Mouse (Mus musculus) forebrain, embryonic 11.5 days (tissue): ENCODE results near the gene Shank2. TPM values are rescaled to one million over a fixed set of nuclear protein-coding genes. Genes with fewer than 3 reads are reported as not detected.

Experiments used
- ATAC-seq: fragments of 200-750 bp; cut with Nextera tagmentation; replicated peaks from 2 replicates; pipeline ENCODE4 v1.8.0; 2017; ENCODE audit warnings: moderate TSS enrichment; ENCODE audit not compliant: low FRiP score
- DNase-seq: peaks from one replicate; pipeline ENCODE4 v3.0.0-alpha.2; 2017; ENCODE audit warnings: low spot score
- H3K27ac ChIP-seq: fragments of 300-500 bp; sonication (generic); 2 replicates; pipeline ENCODE4 v1.5.1; 2014; ENCODE audit warnings: low read depth, low read length
- H3K27me3 ChIP-seq: fragments of 300-500 bp; sonication (generic); 2 replicates; pipeline ENCODE4 v1.6.1; 2014; ENCODE audit warnings: mild to moderate bottlenecking, low read length, mixed read lengths; ENCODE audit not compliant: control insufficient read depth, insufficient read depth
- H3K36me3 ChIP-seq: fragments of 300-500 bp; sonication (generic); 2 replicates; pipeline ENCODE4 v1.6.1; 2014; ENCODE audit warnings: mild to moderate bottlenecking, low read length, moderate library complexity, mixed read lengths; ENCODE audit not compliant: control insufficient read depth, insufficient read depth
- H3K4me1 ChIP-seq: fragments of 300-500 bp; sonication (generic); replicated peaks from 2 replicates; pipeline ENCODE4 v1.6.1; 2014; ENCODE audit warnings: low read length, mixed read lengths; ENCODE audit not compliant: control insufficient read depth, insufficient read depth
- H3K4me2 ChIP-seq: fragments of 300-500 bp; sonication (generic); 2 replicates; pipeline ENCODE4 v1.6.1; 2014; ENCODE audit warnings: low read depth, mild to moderate bottlenecking, low read length, moderate library complexity, mixed read lengths; ENCODE audit not compliant: severe bottlenecking
- H3K4me3 ChIP-seq: fragments of 300-500 bp; sonication (generic); 2 replicates; pipeline ENCODE4 v1.5.1; 2014; ENCODE audit warnings: low read depth, low read length
- H3K9ac ChIP-seq: fragments of 300-500 bp; sonication (generic); 2 replicates; pipeline ENCODE4 v1.6.1; 2014; ENCODE audit warnings: low read length
- H3K9me3 ChIP-seq: fragments of 300-500 bp; sonication (generic); 2 replicates; pipeline ENCODE4 v1.6.1; 2016; ENCODE audit warnings: low read length, mixed read lengths; ENCODE audit not compliant: control insufficient read depth
- WGBS: fragments of 180-500 bp; shearing (Covaris S2); extraction: QIAGEN DNeasy Blood & Tissue Kit; methylation state at CpG from one replicate; pipeline ENCODE4 v1.1.7; 2014; 5-methylcytosine and 5-hydroxymethylcytosine counted together
- polyA plus RNA-seq: library from polyadenylated mRNA; unstranded; fragments of >200 nt; fragmentation: Nextera tagmentation; extraction: Ambion mirVana; gene quantifications from 2 replicates; pipeline ENCODE4 v1.2.1, GENCODE M21; 2014

Shank2 gene
- polyA plus RNA-seq, 1 experiment from 2014 or later = 2.2 TPM

GRCm38 (mm10) chr7:144021801-144022200 is 20.1 kb downstream of the Shank2 start:
- DNase-seq (no peak), ATAC-seq (no peak)
- H3K4me2 ChIP-seq = no peak overlapping the region
- no peak overlapping the region for H3K27ac ChIP-seq
- H3K27me3 ChIP-seq = no peaks in the 10 kb centered on the region
- H3K4me3 ChIP-seq = no peak overlapping the region
- H3K9ac ChIP-seq = no peak overlapping the region
- no peaks in the 10 kb centered on the region for H3K9me3 ChIP-seq
- WGBS = 79% methylated on average over 3 of the region's 3 CpGs
- no peaks in the 10 kb centered on the region for H3K4me1 ChIP-seq
- no peaks in the 10 kb centered on the region for H3K36me3 ChIP-seq

DNA sequence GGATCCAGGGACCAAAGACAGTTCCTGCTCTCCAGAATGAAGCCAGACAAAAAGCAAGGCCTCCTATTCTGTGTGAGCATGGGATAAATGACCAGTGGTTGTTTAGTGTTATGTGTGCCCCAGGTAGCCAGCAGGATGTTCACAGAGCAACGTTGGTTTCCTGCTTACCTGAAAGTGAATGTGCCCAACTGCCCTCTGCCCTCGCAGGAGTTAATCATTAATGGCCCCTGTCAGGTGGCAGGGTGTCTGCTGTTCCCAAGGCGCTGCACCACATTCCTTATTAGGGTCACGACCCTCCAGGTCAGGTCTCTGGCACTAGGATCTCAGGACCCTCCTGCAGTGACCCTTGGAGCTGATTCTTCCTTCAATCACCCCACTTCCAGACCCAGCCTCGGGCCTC is 21.0 kb downstream of the Shank2 start:
- Histone ChIP-seq H3K4me3 (no peak overlapping the region), H3K27ac (no peak overlapping the region), H3K4me2 (no peak overlapping the region), H3K9ac (no peak overlapping the region), H3K27me3 (no peaks in the 10 kb centered on the region), H3K36me3 (no peaks in the 10 kb centered on the region), H3K9me3 (no peaks in the 10 kb centered on the region), H3K4me1 (no peaks in the 10 kb centered on the region)
- DNase-seq (no peak), ATAC-seq (no peak)
- 60% methylated on average over 5 of the region's 5 CpGs for WGBS

- no peak for ATAC-seq
- WGBS = 77% methylated on average over 4 of the region's 4 CpGs
Observed at GRCm38 (mm10) chr7:144023561-144023960, 21.8 kb downstream of the Shank2 start.

GRCm38 (mm10) chr7:144026024-144026752 is 24.5 kb downstream of the Shank2 start:
- H3K9ac ChIP-seq = no peak overlapping the region
- WGBS = 92% methylated on average over 12 of the region's 12 CpGs
- H3K4me2 ChIP-seq = no peak overlapping the region
- ATAC-seq = no peak
- H3K27ac ChIP-seq = no peak overlapping the region
- no peaks in the 10 kb centered on the region for H3K9me3 ChIP-seq
- no peak for DNase-seq
- H3K4me3 ChIP-seq = no peak overlapping the region
- no peaks in the 10 kb centered on the region for H3K36me3 ChIP-seq
- H3K4me1 ChIP-seq = no peaks in the 10 kb centered on the region
- H3K27me3 ChIP-seq = no peaks in the 10 kb centered on the region

More at GRCm38 (mm10) chr7:144023561-144023960, 21.8 kb downstream of the Shank2 start:
- Histone ChIP-seq H3K9ac (no peak overlapping the region), H3K4me3 (no peak overlapping the region), H3K9me3 (no peaks in the 10 kb centered on the region), H3K27me3 (no peaks in the 10 kb centered on the region), H3K27ac (no peak overlapping the region), H3K4me2 (no peak overlapping the region), H3K36me3 (no peaks in the 10 kb centered on the region), H3K4me1 (no peaks in the 10 kb centered on the region)
- no peak for DNase-seq

- WGBS = 69% methylated on average over 5 of the region's 5 CpGs
- H3K4me1 ChIP-seq = no peaks in the 10 kb centered on the region
Observed at GRCm38 (mm10) chr7:144029246-144029645, 27.5 kb downstream of the Shank2 start.

GRCm38 (mm10) chr7:144030796-144031195 is 29.1 kb downstream of the Shank2 start:
- 73% methylated on average over 11 of the region's 11 CpGs for WGBS
- no peak overlapping the region for H3K9ac ChIP-seq
- ATAC-seq (no peak), DNase-seq (no peak)
- no peaks in the 10 kb centered on the region for H3K36me3 ChIP-seq
- no peak overlapping the region for H3K4me2 ChIP-seq
- no peak overlapping the region for H3K4me3 ChIP-seq
- H3K27ac ChIP-seq = no peak overlapping the region
- no peaks in the 10 kb centered on the region for H3K9me3 ChIP-seq
- H3K27me3 ChIP-seq = no peaks in the 10 kb centered on the region
- no peaks in the 10 kb centered on the region for H3K4me1 ChIP-seq

More at GRCm38 (mm10) chr7:144029246-144029645, 27.5 kb downstream of the Shank2 start:
- no peak overlapping the region for H3K27ac ChIP-seq
- DNase-seq (no peak), ATAC-seq (no peak)
- no peak overlapping the region for H3K4me2 ChIP-seq
- H3K36me3 ChIP-seq = no peaks in the 10 kb centered on the region
- no peak overlapping the region for H3K9ac ChIP-seq
- no peak overlapping the region for H3K4me3 ChIP-seq
- H3K27me3 ChIP-seq = no peaks in the 10 kb centered on the region
- H3K9me3 ChIP-seq = no peaks in the 10 kb centered on the region

GRCm38 (mm10) chr7:144031611-144032010 is 29.9 kb downstream of the Shank2 start:
- no peaks in the 10 kb centered on the region for H3K27me3 ChIP-seq
- no peak for DNase-seq
- H3K36me3 ChIP-seq = no peaks in the 10 kb centered on the region
- no peaks in the 10 kb centered on the region for H3K9me3 ChIP-seq
- no peak overlapping the region for H3K9ac ChIP-seq
- no peak for ATAC-seq
- H3K4me3 ChIP-seq = no peak overlapping the region
- H3K27ac ChIP-seq = no peak overlapping the region
- H3K4me2 ChIP-seq = no peak overlapping the region
- WGBS = 87% methylated on average over 3 of the region's 3 CpGs
- no peaks in the 10 kb centered on the region for H3K4me1 ChIP-seq

DNA sequence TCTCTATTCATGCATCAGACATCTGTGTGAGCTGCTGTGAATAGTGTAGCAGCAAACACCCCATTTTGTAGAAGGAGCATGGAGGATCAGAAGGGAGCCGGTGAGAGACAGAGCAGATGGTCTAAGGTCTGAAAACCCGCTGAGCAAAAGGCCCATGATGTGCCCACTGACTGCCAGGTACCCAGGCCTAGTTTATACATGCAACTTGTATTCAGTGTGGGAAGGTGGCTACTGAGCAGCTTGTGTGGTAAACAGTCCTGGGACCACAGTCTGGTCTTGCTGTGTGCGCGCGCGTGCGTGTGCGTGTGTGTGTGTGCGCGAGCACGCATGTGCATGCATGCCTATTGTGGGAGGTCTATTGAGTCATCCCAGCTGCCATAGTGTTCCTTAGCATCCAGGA is 35.8 kb downstream of the Shank2 start:
- no peak for ATAC-seq
- Histone ChIP-seq H3K27ac (no peak overlapping the region), H3K36me3 (no peaks in the 10 kb centered on the region), H3K4me2 (no peak overlapping the region), H3K9me3 (no peaks in the 10 kb centered on the region), H3K4me3 (no peak overlapping the region), H3K27me3 (no peaks in the 10 kb centered on the region), H3K4me1 (no peaks in the 10 kb centered on the region), H3K9ac (no peak overlapping the region)
- WGBS = 95% methylated on average over 11 of the region's 11 CpGs
- no peak for DNase-seq
